Mouse (Mus musculus): Measurements from ENCODE around the gene 4931417E11Rik. TPM values are rescaled to one million over a fixed set of nuclear protein-coding genes. Genes with fewer than 3 reads are reported as not detected.

The 4931417E11Rik gene
- not detected for polyA plus RNA-seq (2014; fragmentation: Illumina TruSeq; extraction: RNeasy Lipid Tissue Mini Kit (QIAGEN cat#74804); ENCODE audit: low replicate concordance)

GRCm38 (mm10) chr6:73469567-73469966, at the start of gene 4931417E11Rik:
Gene 4931417E11Rik (minus strand): TSS chr6:73469667.

Other genes with a start within 250 kb of the 4931417E11Rik start
- 0.11 TPM for gene Dnah6, start 248.0 kb downstream of the 4931417E11Rik start, polyA plus RNA-seq (2014; fragmentation: Illumina TruSeq; extraction: RNeasy Lipid Tissue Mini Kit (QIAGEN cat#74804); ENCODE audit: low replicate concordance)
- gene Suclg1, start 221.3 kb downstream of the 4931417E11Rik start, polyA plus RNA-seq (2014; fragmentation: Illumina TruSeq; extraction: RNeasy Lipid Tissue Mini Kit (QIAGEN cat#74804); ENCODE audit: low replicate concordance) = 133 TPM